Mouse (Mus musculus) kidney, adult 2 months (tissue): ENCODE results near the gene Rel. TPM values are rescaled to one million over a fixed set of nuclear protein-coding genes. Genes with fewer than 3 reads are reported as not detected.

Experiments
- DNase-seq: peaks from one replicate; pipeline ENCODE4 v3.0.0; 2021
- H3K27ac ChIP-seq: fragments of 200-500 bp; 2 replicates; pipeline ENCODE4 v1.5.1; 2012; ENCODE audit warnings: low read depth, low read length, control low read depth, inconsistent platforms; ENCODE audit not compliant: insufficient read depth
- H3K27me3 ChIP-seq: fragments of 200-500 bp; replicated peaks from 2 replicates; pipeline ENCODE4 v1.6.1; 2012; ENCODE audit warnings: mild to moderate bottlenecking, moderate library complexity, low read length, inconsistent platforms; ENCODE audit not compliant: control insufficient read depth, insufficient read depth
- H3K36me3 ChIP-seq: fragments of 200-500 bp; 2 replicates; pipeline ENCODE4 v1.6.1; 2012; ENCODE audit warnings: mild to moderate bottlenecking, moderate library complexity, low read length, inconsistent platforms; ENCODE audit not compliant: control insufficient read depth, insufficient read depth
- H3K4me1 ChIP-seq: fragments of 200-500 bp; 2 replicates; pipeline ENCODE4 v1.6.1; 2011; ENCODE audit warnings: low read length; ENCODE audit not compliant: control insufficient read depth, insufficient read depth
- H3K4me3 ChIP-seq: fragments of 200-500 bp; 2 replicates; pipeline ENCODE4 v1.5.1; 2011; ENCODE audit warnings: mild to moderate bottlenecking, low read depth, low read length, control low read depth; ENCODE audit not compliant: insufficient read depth
- CTCF ChIP-seq: fragments of 200-500 bp; conservative IDR thresholded peaks from 2 replicates; pipeline ENCODE4 v1.5.1; 2011; ENCODE audit warnings: low read depth, mild to moderate bottlenecking, control low read depth, low read length, moderate library complexity, mixed read lengths; ENCODE audit not compliant: insufficient read depth, insufficient read length
- POLR2A ChIP-seq: fragments of 200-500 bp; IDR thresholded peaks from one replicate; pipeline ENCODE4 v1.6.1; 2011; ENCODE audit warnings: low read depth, low read length, control low read depth
- WGBS: fragments of 180-500 bp; shearing (Covaris S2); methylation state at CpG from one replicate; pipeline ENCODE4 v1.1.7; 2018; 5-methylcytosine and 5-hydroxymethylcytosine counted together
- polyA plus RNA-seq: library from polyadenylated mRNA; depleted of rRNA; stranded (reverse); fragments of >200 nt; gene quantifications from 2 replicates; pipeline ENCODE4 v1.2.3, GENCODE M21; 2012; rRNA removed

Rel gene
- polyA plus RNA-seq, 1 experiment, result 1.3 TPM

- H3K4me1 ChIP-seq, result no peaks in the 10 kb centered on the region
- no peak overlapping the region for H3K27ac ChIP-seq
- H3K27me3 ChIP-seq, result no peaks in the 10 kb centered on the region
- H3K4me3 ChIP-seq, result no peak overlapping the region
- H3K36me3 ChIP-seq, result no peaks in the 10 kb centered on the region; the same call in 1 of the 2 replicates
- DNase-seq, result no peak
- WGBS, result 82% methylated on average over 7 of the region's 7 CpGs
- TF ChIP-seq CTCF, result no peak
- TF ChIP-seq POLR2A, result no peak
Measured at GRCm38 (mm10) chr11:23704604-23705294, 66.0 kb downstream of the Rel start.

- TF ChIP-seq POLR2A, result no peak
- TF ChIP-seq CTCF, result no peak
- no peak for DNase-seq
- 94% methylated on average over 3 of the region's 3 CpGs for WGBS
- H3K4me3 ChIP-seq, result no peak overlapping the region
- no peak overlapping the region for H3K27ac ChIP-seq
- no peaks in the 10 kb centered on the region for H3K27me3 ChIP-seq
- H3K4me1 ChIP-seq, result no peaks in the 10 kb centered on the region
- no peaks in the 10 kb centered on the region for H3K36me3 ChIP-seq
Measured at GRCm38 (mm10) chr11:23701831-23702230, 68.9 kb downstream of the Rel start.

GRCm38 (mm10) chr11:23699414-23700095, 71.2 kb downstream of the Rel start:
- H3K27ac ChIP-seq, result no peak overlapping the region
- 49% methylated on average over 3 of the region's 3 CpGs for WGBS
- H3K36me3 ChIP-seq, result no peaks in the 10 kb centered on the region
- TF ChIP-seq CTCF (no peak), POLR2A (no peak)
- H3K4me3 ChIP-seq, result no peak overlapping the region
- H3K27me3 ChIP-seq, result no peaks in the 10 kb centered on the region
- no peak for DNase-seq
- no peaks in the 10 kb centered on the region for H3K4me1 ChIP-seq

GRCm38 (mm10) chr11:23698526-23698925, 72.2 kb downstream of the Rel start:
- TF ChIP-seq POLR2A (no peak), CTCF (no peak)
- Histone ChIP-seq H3K4me1 (no peaks in the 10 kb centered on the region), H3K4me3 (no peak overlapping the region), H3K36me3 (no peaks in the 10 kb centered on the region), H3K27ac (no peak overlapping the region), H3K27me3 (no peaks in the 10 kb centered on the region)
- 82% methylated on average over 2 of the region's 2 CpGs for WGBS
- no peak for DNase-seq

GRCm38 (mm10) chr11:23695847-23696246, 74.9 kb downstream of the Rel start:
- DNase-seq, result no peak

GRCm38 (mm10) chr11:23693286-23693685, 77.5 kb downstream of the Rel start:
- no peak overlapping the region for H3K4me3 ChIP-seq
- H3K4me1 ChIP-seq, result no peaks in the 10 kb centered on the region
- no peak for DNase-seq
- H3K27ac ChIP-seq, result no peak overlapping the region
- H3K27me3 ChIP-seq, result no peaks in the 10 kb centered on the region
- no peaks in the 10 kb centered on the region for H3K36me3 ChIP-seq
- TF ChIP-seq CTCF (no peak), POLR2A (no peak)
- 95% methylated on average over 2 of the region's 2 CpGs for WGBS

More at GRCm38 (mm10) chr11:23695847-23696246, 74.9 kb downstream of the Rel start:
- Histone ChIP-seq H3K36me3 (no peaks in the 10 kb centered on the region), H3K4me1 (no peaks in the 10 kb centered on the region), H3K4me3 (no peak overlapping the region), H3K27ac (no peak overlapping the region), H3K27me3 (no peaks in the 10 kb centered on the region)
- TF ChIP-seq POLR2A (no peak), CTCF (no peak)

- H3K27me3 ChIP-seq, result no peaks in the 10 kb centered on the region
- no peak for TF ChIP-seq POLR2A
- no peak for TF ChIP-seq CTCF
- no peak overlapping the region for H3K4me3 ChIP-seq
- H3K27ac ChIP-seq, result no peak overlapping the region
- H3K36me3 ChIP-seq, result no peaks in the 10 kb centered on the region; the same call in 1 of the 2 replicates
- no peaks in the 10 kb centered on the region for H3K4me1 ChIP-seq
- no peak for DNase-seq
- WGBS, result 85% methylated on average over 1 of the region's 1 CpGs
Measured at GRCm38 (mm10) chr11:23688060-23688459, 82.7 kb downstream of the Rel start.

Other genes with a start within 250 kb of the Rel start
- 0.07 and 0.25 TPM in 2 replicates for gene 1700093K21Rik, start 249.8 kb downstream of the Rel start, polyA plus RNA-seq
- gene 0610010F05Rik, start 137.3 kb downstream of the Rel start, polyA plus RNA-seq, result 1.5 and 2.4 TPM in 2 replicates
- 2.2 and 3.2 TPM in 2 replicates for gene Pus10, start 105.3 kb downstream of the Rel start, polyA plus RNA-seq
- 10.1 and 11.5 TPM in 2 replicates for gene Pex13, start 105.0 kb downstream of the Rel start, polyA plus RNA-seq
- 2.7 and 2.9 TPM in 2 replicates for gene Papolg, start 124.3 kb upstream of the Rel start, polyA plus RNA-seq